Mouse (Mus musculus) stomach, embryonic 15.5 days (tissue): ENCODE data around the gene Irs2. TPM values are rescaled to one million over a fixed set of nuclear protein-coding genes. Genes with fewer than 3 reads are reported as not detected.

Experiments used
- ATAC-seq: fragments of 200-750 bp; cut with Nextera tagmentation; 2 replicates; pipeline ENCODE4 v1.8.0; 2017; ENCODE audit warnings: low read depth, moderate number of reproducible peaks, moderate TSS enrichment; ENCODE audit not compliant: insufficient read depth, low FRiP score
- H3K27ac ChIP-seq: fragments of 300-500 bp; sonication (generic); 2 replicates; pipeline ENCODE4 v1.5.1; 2015; ENCODE audit warnings: mild to moderate bottlenecking, inconsistent platforms
- H3K27me3 ChIP-seq: fragments of 300-500 bp; sonication (generic); replicated peaks from 2 replicates; pipeline ENCODE4 v1.6.1; 2015; ENCODE audit warnings: inconsistent platforms
- H3K36me3 ChIP-seq: fragments of 300-500 bp; sonication (generic); 2 replicates; pipeline ENCODE4 v1.6.1; 2015; ENCODE audit warnings: inconsistent platforms
- H3K4me1 ChIP-seq: fragments of 300-500 bp; sonication (generic); 2 replicates; pipeline ENCODE4 v1.6.1; 2015; ENCODE audit warnings: inconsistent platforms
- H3K4me2 ChIP-seq: fragments of 300-500 bp; sonication (generic); 2 replicates; pipeline ENCODE4 v1.6.1; 2015; ENCODE audit warnings: mild to moderate bottlenecking, inconsistent platforms
- H3K4me3 ChIP-seq: fragments of 300-500 bp; sonication (generic); replicated peaks from 2 replicates; pipeline ENCODE4 v1.5.1; 2015; ENCODE audit warnings: inconsistent platforms
- H3K9ac ChIP-seq: fragments of 300-500 bp; sonication (generic); 2 replicates; pipeline ENCODE4 v1.6.1; 2015; ENCODE audit warnings: inconsistent platforms
- H3K9me3 ChIP-seq: fragments of 300-500 bp; sonication (generic); 2 replicates; pipeline ENCODE4 v1.6.1; 2016; ENCODE audit warnings: inconsistent platforms
- WGBS: fragments of 180-500 bp; shearing (Covaris S2); methylation state at CpG from one replicate; pipeline ENCODE4 v1.1.7; 2015; 5-methylcytosine and 5-hydroxymethylcytosine counted together
- polyA plus RNA-seq: library from polyadenylated mRNA; unstranded; fragments of >200 nt; fragmentation: Nextera tagmentation; extraction: Ambion mirVana; gene quantifications from 2 replicates; pipeline ENCODE4 v1.2.1, GENCODE M21; 2015

Gene Irs2
- polyA plus RNA-seq, 1 experiment from 2014 or later = 7.2 TPM

GRCm38 (mm10) chr8:10995756-10996155, 12.5 kb downstream of the Irs2 start:
- Histone ChIP-seq H3K27ac (peak overlapping the region; percentile 23; the same call in 1 of the 2 replicates), H3K4me3 (no peak overlapping the region), H3K9ac (no peak overlapping the region), H3K4me2 (no peak overlapping the region), H3K36me3 (peaks cover 7% of the 10 kb centered on the region; the same call in 1 of the 2 replicates), H3K4me1 (peaks cover 67% of the 10 kb centered on the region), H3K27me3 (no peaks in the 10 kb centered on the region), H3K9me3 (no peaks in the 10 kb centered on the region)
- ATAC-seq = no peak
- 63% methylated on average over 2 of the region's 2 CpGs for WGBS

- no peak overlapping the region for H3K4me2 ChIP-seq
- 84% methylated on average over 6 of the region's 6 CpGs for WGBS
Observed at GRCm38 (mm10) chr8:10994390-10994954, 13.8 kb downstream of the Irs2 start.

GRCm38 (mm10) chr8:10993582-10994216, 14.6 kb downstream of the Irs2 start:
- Histone ChIP-seq H3K4me1 (peaks cover 59% of the 10 kb centered on the region), H3K9me3 (no peaks in the 10 kb centered on the region), H3K27ac (peak overlapping the region; percentile 55), H3K4me3 (no peak overlapping the region), H3K27me3 (no peaks in the 10 kb centered on the region), H3K9ac (no peak overlapping the region), H3K4me2 (no peak overlapping the region), H3K36me3 (peaks cover 7% of the 10 kb centered on the region; the same call in 1 of the 2 replicates)
- 65% methylated on average over 10 of the region's 10 CpGs for WGBS
- no peak for ATAC-seq

More at GRCm38 (mm10) chr8:10994390-10994954, 13.8 kb downstream of the Irs2 start:
- Histone ChIP-seq H3K9me3 (no peaks in the 10 kb centered on the region), H3K4me3 (no peak overlapping the region), H3K27me3 (no peaks in the 10 kb centered on the region), H3K27ac (peak overlapping the region; percentile 55; the same call in 1 of the 2 replicates), H3K36me3 (peaks cover 7% of the 10 kb centered on the region; the same call in 1 of the 2 replicates), H3K4me1 (peaks cover 59% of the 10 kb centered on the region), H3K9ac (no peak overlapping the region)
- no peak for ATAC-seq

GRCm38 (mm10) chr8:10992081-10992480, 16.2 kb downstream of the Irs2 start:
- Histone ChIP-seq H3K9ac (no peak overlapping the region), H3K9me3 (no peaks in the 10 kb centered on the region), H3K27ac (0 out of 2 replicates have a peak overlapping the region, but pooled peaks have one; percentile 7), H3K4me3 (no peak overlapping the region), H3K4me1 (peaks cover 52% of the 10 kb centered on the region), H3K27me3 (no peaks in the 10 kb centered on the region), H3K4me2 (no peak overlapping the region), H3K36me3 (no peaks in the 10 kb centered on the region)
- ATAC-seq = no peak
- 74% methylated on average over 8 of the region's 8 CpGs for WGBS

- H3K9ac ChIP-seq = no peak overlapping the region
- H3K4me2 ChIP-seq = no peak overlapping the region
- H3K27ac ChIP-seq = peak overlapping the region; percentile 67
- WGBS = 88% methylated on average over 2 of the region's 2 CpGs
- H3K4me3 ChIP-seq = no peak overlapping the region
- H3K27me3 ChIP-seq = no peaks in the 10 kb centered on the region
- H3K36me3 ChIP-seq = peaks cover 6% of the 10 kb centered on the region
- H3K9me3 ChIP-seq = no peaks in the 10 kb centered on the region
- H3K4me1 ChIP-seq = peaks cover 44% of the 10 kb centered on the region
- no peak for ATAC-seq
Observed at GRCm38 (mm10) chr8:10991323-10991722, 16.9 kb downstream of the Irs2 start.

GRCm38 (mm10) chr8:10990421-10991110, 17.7 kb downstream of the Irs2 start:
- no peak overlapping the region for H3K9ac ChIP-seq
- peaks cover 12% of the 10 kb centered on the region for H3K36me3 ChIP-seq
- peaks cover 39% of the 10 kb centered on the region for H3K4me1 ChIP-seq
- H3K4me3 ChIP-seq = no peak overlapping the region
- no peak overlapping the region for H3K4me2 ChIP-seq
- no peaks in the 10 kb centered on the region for H3K9me3 ChIP-seq
- WGBS = 28% methylated on average over 10 of the region's 10 CpGs
- H3K27me3 ChIP-seq = no peaks in the 10 kb centered on the region
- peak overlapping the region; percentile 67 for H3K27ac ChIP-seq
- no peak for ATAC-seq

GRCm38 (mm10) chr8:10989946-10990345, 18.3 kb downstream of the Irs2 start:
- peaks cover 15% of the 10 kb centered on the region for H3K36me3 ChIP-seq
- WGBS = 91% methylated on average over 3 of the region's 3 CpGs
- H3K4me1 ChIP-seq = peaks cover 33% of the 10 kb centered on the region
- H3K9me3 ChIP-seq = no peaks in the 10 kb centered on the region
- H3K4me3 ChIP-seq = no peak overlapping the region
- no peak overlapping the region for H3K27ac ChIP-seq
- H3K4me2 ChIP-seq = no peak overlapping the region
- H3K9ac ChIP-seq = no peak overlapping the region
- no peaks in the 10 kb centered on the region for H3K27me3 ChIP-seq
- no peak for ATAC-seq

GRCm38 (mm10) chr8:10986638-10987037, 21.6 kb downstream of the Irs2 start:
- H3K27ac ChIP-seq = no peak overlapping the region
- no peak overlapping the region for H3K4me3 ChIP-seq
- no peak for ATAC-seq
- no peak overlapping the region for H3K9ac ChIP-seq
- H3K27me3 ChIP-seq = no peaks in the 10 kb centered on the region
- H3K36me3 ChIP-seq = peaks cover 15% of the 10 kb centered on the region
- 92% methylated on average over 17 of the region's 17 CpGs for WGBS
- H3K9me3 ChIP-seq = no peaks in the 10 kb centered on the region
- H3K4me1 ChIP-seq = peaks cover 12% of the 10 kb centered on the region; the same call in 1 of the 2 replicates
- H3K4me2 ChIP-seq = no peak overlapping the region

GRCm38 (mm10) chr8:10985064-10985463, 23.2 kb downstream of the Irs2 start:
- ATAC-seq = no peak
- Histone ChIP-seq H3K36me3 (peaks cover 15% of the 10 kb centered on the region), H3K27me3 (no peaks in the 10 kb centered on the region), H3K4me3 (no peak overlapping the region), H3K9ac (no peak overlapping the region), H3K27ac (no peak overlapping the region), H3K9me3 (no peaks in the 10 kb centered on the region), H3K4me1 (0 out of 2 replicates have a peak, but pooled peaks cover 3% of the 10 kb centered on the region), H3K4me2 (no peak overlapping the region)
- 78% methylated on average over 7 of the region's 7 CpGs for WGBS

GRCm38 (mm10) chr8:10980876-10981275, 27.4 kb downstream of the Irs2 start:
- H3K27ac ChIP-seq = no peak overlapping the region
- H3K9me3 ChIP-seq = no peaks in the 10 kb centered on the region
- no peak overlapping the region for H3K4me3 ChIP-seq
- H3K4me2 ChIP-seq = no peak overlapping the region
- H3K36me3 ChIP-seq = peaks cover 6% of the 10 kb centered on the region
- H3K27me3 ChIP-seq = no peaks in the 10 kb centered on the region
- no peak overlapping the region for H3K9ac ChIP-seq
- H3K4me1 ChIP-seq = peaks cover 35% of the 10 kb centered on the region
- no peak for ATAC-seq
- WGBS = 81% methylated on average over 6 of the region's 6 CpGs

- no peak overlapping the region for H3K4me2 ChIP-seq
- 0 out of 2 replicates have a peak overlapping the region, but pooled peaks have one; percentile 4 for H3K27ac ChIP-seq
- 47% methylated on average over 7 of the region's 7 CpGs for WGBS
- H3K36me3 ChIP-seq = no peaks in the 10 kb centered on the region
- peaks cover 44% of the 10 kb centered on the region for H3K4me1 ChIP-seq
- no peak overlapping the region for H3K4me3 ChIP-seq
- no peak for ATAC-seq
- H3K27me3 ChIP-seq = no peaks in the 10 kb centered on the region
- H3K9ac ChIP-seq = no peak overlapping the region
- no peaks in the 10 kb centered on the region for H3K9me3 ChIP-seq
Observed at GRCm38 (mm10) chr8:10979916-10980315, 28.3 kb downstream of the Irs2 start.
